Mouse (Mus musculus) limb, embryonic 14.5 days (tissue): ENCODE measurements at regions not wholly inside any gene's neighbourhood (a gene's known extent, or its start where the extent isn't known, plus 50 kb on each side); places are given as distances from the start of the nearest gene placed in this dataset.

ENCODE experiments used
- ATAC-seq: fragments of 200-750 bp; cut with Nextera tagmentation; 2 replicates; pipeline ENCODE4 v1.8.0; 2017; ENCODE audit warnings: low read depth, moderate number of reproducible peaks, moderate TSS enrichment; ENCODE audit not compliant: low FRiP score
- DNase-seq: peaks from one replicate; pipeline ENCODE4 v3.0.0-alpha.2; 2015; ENCODE audit warnings: low spot score
- H3K27ac ChIP-seq: fragments of 300-500 bp; sonication (generic); replicated peaks from 2 replicates; pipeline ENCODE4 v1.5.1; 2014; ENCODE audit warnings: low read depth, mild to moderate bottlenecking, low read length, moderate library complexity, mixed read lengths
- H3K27me3 ChIP-seq: fragments of 300-500 bp; sonication (generic); 2 replicates; pipeline ENCODE4 v1.6.1; 2014; ENCODE audit warnings: low read length, mixed read lengths; ENCODE audit not compliant: control insufficient read depth, insufficient read depth
- H3K36me3 ChIP-seq: fragments of 300-500 bp; sonication (generic); 2 replicates; pipeline ENCODE4 v1.6.1; 2014; ENCODE audit warnings: mild to moderate bottlenecking, low read length, moderate library complexity, mixed read lengths; ENCODE audit not compliant: control insufficient read depth, insufficient read depth
- H3K4me1 ChIP-seq: fragments of 300-500 bp; sonication (generic); 2 replicates; pipeline ENCODE4 v1.6.1; 2014; ENCODE audit warnings: antibody characterized with exemption, low read length, mixed read lengths; ENCODE audit not compliant: control insufficient read depth, insufficient read depth
- H3K4me2 ChIP-seq: fragments of 300-500 bp; sonication (generic); replicated peaks from 2 replicates; pipeline ENCODE4 v1.6.1; 2014; ENCODE audit warnings: low read depth, mild to moderate bottlenecking, low read length, moderate library complexity; ENCODE audit not compliant: severe bottlenecking
- H3K4me3 ChIP-seq: fragments of 300-500 bp; sonication (generic); replicated peaks from 2 replicates; pipeline ENCODE4 v1.5.1; 2014; ENCODE audit warnings: low read length
- H3K9ac ChIP-seq: fragments of 300-500 bp; sonication (generic); 2 replicates; pipeline ENCODE4 v1.6.1; 2014; ENCODE audit warnings: mild to moderate bottlenecking, low read depth, low read length, moderate library complexity; ENCODE audit not compliant: severe bottlenecking
- H3K9me3 ChIP-seq: fragments of 300-500 bp; sonication (generic); 2 replicates; pipeline ENCODE4 v1.6.1; 2016; ENCODE audit warnings: low read length; ENCODE audit not compliant: control insufficient read depth
- POLR2A ChIP-seq: fragments of 200-500 bp; IDR thresholded peaks from 2 replicates; pipeline ENCODE4 v1.8.0; 2012; ENCODE audit warnings: inconsistent platforms, mild to moderate bottlenecking, moderate library complexity, borderline replicate concordance; ENCODE audit not compliant: insufficient read depth, insufficient read length; ENCODE audit errors: extremely low read depth
- WGBS: fragments of 180-500 bp; shearing (Covaris S2); extraction: QIAGEN DNeasy Blood & Tissue Kit; methylation state at CpG from one replicate; pipeline ENCODE4 v1.1.7; 2014; 5-methylcytosine and 5-hydroxymethylcytosine counted together

GRCm38 (mm10) chr4:12516497-12516896 lies 344.7 kb upstream of the Fam92a start:
- DNase-seq (no peak), ATAC-seq (no peak)
- H3K27me3 ChIP-seq = no peaks in the 10 kb centered on the region
- H3K4me3 ChIP-seq = no peak overlapping the region
- H3K36me3 ChIP-seq = no peaks in the 10 kb centered on the region
- H3K4me1 ChIP-seq = peaks cover 6% of the 10 kb centered on the region; the same call in 1 of the 2 replicates
- no peak overlapping the region for H3K4me2 ChIP-seq
- no peak overlapping the region for H3K9ac ChIP-seq
- no peaks in the 10 kb centered on the region for H3K9me3 ChIP-seq
- no peak for TF ChIP-seq POLR2A
- 66% methylated on average over 10 of the region's 10 CpGs for WGBS
- no peak overlapping the region for H3K27ac ChIP-seq

- H3K9ac ChIP-seq = no peak overlapping the region
- no peak overlapping the region for H3K4me3 ChIP-seq
- H3K27me3 ChIP-seq = no peaks in the 10 kb centered on the region
- WGBS = 32% methylated on average over 10 of the region's 10 CpGs
- H3K9me3 ChIP-seq = no peaks in the 10 kb centered on the region
- H3K27ac ChIP-seq = no peak overlapping the region
- H3K36me3 ChIP-seq = no peaks in the 10 kb centered on the region
- DNase-seq (peak; percentile 94), ATAC-seq (peak; percentile 91)
- no peak for TF ChIP-seq POLR2A
- peaks cover 18% of the 10 kb centered on the region for H3K4me1 ChIP-seq
- no peak overlapping the region for H3K4me2 ChIP-seq
Observed at GRCm38 (mm10) chr4:12511656-12512385, 340.0 kb upstream of the Fam92a start.

- H3K4me1 ChIP-seq = peaks cover 19% of the 10 kb centered on the region
- WGBS = 12% methylated on average over 8 of the region's 8 CpGs
- H3K36me3 ChIP-seq = no peaks in the 10 kb centered on the region
- H3K27ac ChIP-seq = no peak overlapping the region; the same call in 1 of the 2 replicates
- no peaks in the 10 kb centered on the region for H3K27me3 ChIP-seq
- peak; percentile 73; the same call in 1 of the 2 replicates for ATAC-seq
- no peaks in the 10 kb centered on the region for H3K9me3 ChIP-seq
- H3K9ac ChIP-seq = no peak overlapping the region
- H3K4me3 ChIP-seq = no peak overlapping the region
- peak overlapping the region; percentile 23; the same call in 1 of the 2 replicates for H3K4me2 ChIP-seq
- DNase-seq = peak; percentile 81
- TF ChIP-seq POLR2A = no peak
Observed at GRCm38 (mm10) chr4:12506851-12507551, 335.2 kb upstream of the Fam92a start.

- TF ChIP-seq POLR2A = no peak
- Histone ChIP-seq H3K27ac (no peak overlapping the region), H3K9me3 (no peaks in the 10 kb centered on the region), H3K4me2 (no peak overlapping the region), H3K27me3 (no peaks in the 10 kb centered on the region), H3K4me3 (no peak overlapping the region), H3K36me3 (no peaks in the 10 kb centered on the region), H3K9ac (no peak overlapping the region), H3K4me1 (no peaks in the 10 kb centered on the region)
- no peak for DNase-seq
- 88% methylated on average over 8 of the region's 8 CpGs for WGBS
- ATAC-seq = no peak
Observed at GRCm38 (mm10) chr4:12501086-12501485, 329.3 kb upstream of the Fam92a start.

GRCm38 (mm10) chr4:12498426-12498825 lies 326.6 kb upstream of the Fam92a start:
- no peak for TF ChIP-seq POLR2A
- DNase-seq = no peak
- H3K9ac ChIP-seq = no peak overlapping the region
- no peaks in the 10 kb centered on the region for H3K4me1 ChIP-seq
- no peak overlapping the region for H3K27ac ChIP-seq
- no peaks in the 10 kb centered on the region for H3K27me3 ChIP-seq
- H3K36me3 ChIP-seq = no peaks in the 10 kb centered on the region
- no peak for ATAC-seq
- H3K4me2 ChIP-seq = no peak overlapping the region
- WGBS = 87% methylated on average over 4 of the region's 4 CpGs
- no peak overlapping the region for H3K4me3 ChIP-seq
- H3K9me3 ChIP-seq = no peaks in the 10 kb centered on the region
